Mouse (Mus musculus): ENCODE results near the gene Hnrnpul2. TPM values are rescaled to one million over a fixed set of nuclear protein-coding genes. Genes with fewer than 3 reads are reported as not detected.

The Hnrnpul2 gene
- polyA plus RNA-seq, 1 experiment from 2014 or later, result 6.4 TPM

GRCm38 (mm10) chr19:8839908-8840791, 20.3 kb downstream of the Hnrnpul2 start:
- H3K4me2 ChIP-seq, result peak overlapping the region; percentile 75
- H3K4me1 ChIP-seq (replicated peaks; ENCODE audit: control insufficient read depth, insufficient read depth, low read length), result peaks cover 33% of the 10 kb centered on the region
- no peaks in the 10 kb centered on the region for H3K9me3 ChIP-seq (ENCODE audit: control insufficient read depth, low read length)
- H3K9ac ChIP-seq (ENCODE audit: low read depth, low read length), result peak overlapping the region; percentile 74
- H3K27me3 ChIP-seq (replicated peaks; ENCODE audit: control insufficient read depth, insufficient read depth, low read length), result no peaks in the 10 kb centered on the region
- 24% methylated on average over 29 of the region's 29 CpGs for WGBS
- ATAC-seq (replicated peaks; ENCODE audit: low FRiP score) (peak; percentile 76), DNase-seq (ENCODE audit: low spot score) (peak; percentile 74)
- 0 out of 2 replicates have a peak overlapping the region, but pooled peaks have one; percentile 46 for H3K27ac ChIP-seq (ENCODE audit: low read depth, low read length)
- H3K4me3 ChIP-seq (ENCODE audit: low read depth, low read length), result peak overlapping the region; percentile 65
- H3K36me3 ChIP-seq (ENCODE audit: control insufficient read depth, insufficient read depth, low read length), result peaks cover 4% of the 10 kb centered on the region; the same call in 1 of the 2 replicates

GRCm38 (mm10) chr19:8841012-8841411, 21.2 kb downstream of the Hnrnpul2 start:
- 81% methylated on average over 7 of the region's 7 CpGs for WGBS
- Histone ChIP-seq H3K4me3 (ENCODE audit: low read depth, low read length) (peak overlapping the region; percentile 65), H3K9ac (ENCODE audit: low read depth, low read length) (peak overlapping the region; percentile 74), H3K27ac (ENCODE audit: low read depth, low read length) (no peak overlapping the region), H3K4me1 (replicated peaks; ENCODE audit: control insufficient read depth, insufficient read depth, low read length) (peaks cover 33% of the 10 kb centered on the region), H3K4me2 (peak overlapping the region; percentile 75), H3K36me3 (ENCODE audit: control insufficient read depth, insufficient read depth, low read length) (no peaks in the 10 kb centered on the region), H3K27me3 (replicated peaks; ENCODE audit: control insufficient read depth, insufficient read depth, low read length) (no peaks in the 10 kb centered on the region), H3K9me3 (ENCODE audit: control insufficient read depth, low read length) (no peaks in the 10 kb centered on the region)
- DNase-seq (ENCODE audit: low spot score) (no peak), ATAC-seq (replicated peaks; ENCODE audit: low FRiP score) (no peak)

DNA sequence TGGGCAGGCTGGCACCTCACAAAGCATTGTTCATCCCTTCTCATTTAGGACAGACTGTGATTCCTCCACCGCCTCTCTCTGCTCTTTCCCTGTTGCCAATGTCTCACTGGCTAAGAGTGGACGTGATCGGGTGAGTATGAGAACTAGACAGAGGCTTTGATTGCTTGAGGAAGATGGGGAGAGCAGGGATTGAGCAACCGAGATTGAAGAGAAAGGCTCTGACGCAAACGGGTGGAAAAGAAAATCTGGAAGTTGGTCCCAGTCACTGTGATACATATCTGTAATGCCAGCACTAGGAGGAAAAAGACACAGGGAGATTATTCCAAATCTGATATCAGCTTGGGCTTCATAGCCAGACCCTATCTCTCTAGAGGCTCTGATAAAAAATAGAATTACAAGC, 23.2 kb downstream of the Hnrnpul2 start:
- 76% methylated on average over 6 of the region's 6 CpGs for WGBS
- no peak overlapping the region for H3K27ac ChIP-seq (ENCODE audit: low read depth, low read length)
- ATAC-seq (replicated peaks; ENCODE audit: low FRiP score) (no peak), DNase-seq (ENCODE audit: low spot score) (no peak)
- no peaks in the 10 kb centered on the region for H3K27me3 ChIP-seq (replicated peaks; ENCODE audit: control insufficient read depth, insufficient read depth, low read length)
- H3K9ac ChIP-seq (ENCODE audit: low read depth, low read length), result no peak overlapping the region
- H3K4me2 ChIP-seq, result no peak overlapping the region
- peaks cover 6% of the 10 kb centered on the region; the same call in 1 of the 2 replicates for H3K36me3 ChIP-seq (ENCODE audit: control insufficient read depth, insufficient read depth, low read length)
- no peak overlapping the region for H3K4me3 ChIP-seq (ENCODE audit: low read depth, low read length)
- no peaks in the 10 kb centered on the region for H3K9me3 ChIP-seq (ENCODE audit: control insufficient read depth, low read length)
- H3K4me1 ChIP-seq (replicated peaks; ENCODE audit: control insufficient read depth, insufficient read depth, low read length), result peaks cover 30% of the 10 kb centered on the region

GRCm38 (mm10) chr19:8844371-8845129, 24.7 kb downstream of the Hnrnpul2 start:
- H3K36me3 ChIP-seq (ENCODE audit: control insufficient read depth, insufficient read depth, low read length), result peaks cover 8% of the 10 kb centered on the region; the same call in 1 of the 2 replicates

DNA sequence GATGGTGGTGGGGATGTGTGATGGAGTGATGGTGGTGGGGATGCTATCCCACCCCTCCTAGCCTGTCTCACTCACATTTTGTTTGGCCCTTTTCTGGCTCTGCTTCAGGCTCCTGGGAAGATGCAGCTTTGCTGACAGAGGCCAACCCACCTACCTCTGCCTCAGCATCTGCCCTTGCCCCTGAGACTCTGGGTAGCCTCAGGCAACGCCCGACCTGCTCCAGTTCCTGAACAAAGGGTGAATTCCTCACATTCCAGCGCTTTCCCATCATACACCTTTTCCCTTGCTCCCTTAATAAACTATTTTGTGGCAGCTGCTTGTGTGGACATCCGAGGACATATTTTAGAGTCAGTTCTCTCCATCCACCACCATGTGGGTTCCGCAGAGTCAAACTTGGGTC, 28.5 kb downstream of the Hnrnpul2 start:
- no peak overlapping the region for H3K4me3 ChIP-seq (ENCODE audit: low read depth, low read length)
- no peaks in the 10 kb centered on the region for H3K4me1 ChIP-seq (replicated peaks; ENCODE audit: control insufficient read depth, insufficient read depth, low read length)
- DNase-seq (ENCODE audit: low spot score) (no peak), ATAC-seq (replicated peaks; ENCODE audit: low FRiP score) (no peak)
- no peaks in the 10 kb centered on the region for H3K9me3 ChIP-seq (ENCODE audit: control insufficient read depth, low read length)
- no peak overlapping the region for H3K27ac ChIP-seq (ENCODE audit: low read depth, low read length)
- H3K4me2 ChIP-seq, result no peak overlapping the region
- H3K36me3 ChIP-seq (ENCODE audit: control insufficient read depth, insufficient read depth, low read length), result peaks cover 8% of the 10 kb centered on the region; the same call in 1 of the 2 replicates
- WGBS, result 80% methylated on average over 5 of the region's 5 CpGs
- no peak overlapping the region for H3K9ac ChIP-seq (ENCODE audit: low read depth, low read length)
- no peaks in the 10 kb centered on the region for H3K27me3 ChIP-seq (replicated peaks; ENCODE audit: control insufficient read depth, insufficient read depth, low read length)

More at GRCm38 (mm10) chr19:8844371-8845129, 24.7 kb downstream of the Hnrnpul2 start:
- no peak for ATAC-seq (replicated peaks; ENCODE audit: low FRiP score)
- no peak overlapping the region for H3K4me3 ChIP-seq (ENCODE audit: low read depth, low read length)
- peaks cover 14% of the 10 kb centered on the region for H3K4me1 ChIP-seq (replicated peaks; ENCODE audit: control insufficient read depth, insufficient read depth, low read length)
- 67% methylated on average over 5 of the region's 5 CpGs for WGBS
- peak; percentile 71 for DNase-seq (ENCODE audit: low spot score)
- H3K27me3 ChIP-seq (replicated peaks; ENCODE audit: control insufficient read depth, insufficient read depth, low read length), result no peaks in the 10 kb centered on the region
- H3K27ac ChIP-seq (ENCODE audit: low read depth, low read length), result no peak overlapping the region
- H3K9me3 ChIP-seq (ENCODE audit: control insufficient read depth, low read length), result no peaks in the 10 kb centered on the region
- no peak overlapping the region for H3K4me2 ChIP-seq
- H3K9ac ChIP-seq (ENCODE audit: low read depth, low read length), result no peak overlapping the region

DNA sequence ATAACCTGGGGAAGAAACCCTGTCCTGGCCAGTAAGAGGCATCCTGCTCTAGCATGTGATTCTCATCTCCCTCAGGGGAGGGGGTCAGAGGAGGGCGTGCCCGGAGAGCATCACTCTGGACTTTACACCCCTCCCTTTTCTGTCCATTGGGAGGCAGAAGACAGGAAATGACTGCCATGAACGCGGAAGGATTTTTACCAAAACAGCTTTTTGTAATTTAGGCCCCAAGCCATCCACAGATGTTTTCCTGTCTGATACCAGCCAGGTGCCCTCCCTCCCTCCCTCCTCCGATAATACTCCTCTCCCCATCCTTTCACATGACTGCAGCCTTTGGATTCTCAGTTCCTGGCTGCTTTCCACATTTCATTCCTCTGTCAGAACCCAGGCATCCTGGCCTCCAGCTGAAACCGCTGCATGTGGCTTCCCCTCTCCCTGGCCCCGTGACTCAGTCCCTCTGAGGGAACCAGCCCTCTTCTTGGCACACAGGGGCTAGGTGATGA, 30.6 kb downstream of the Hnrnpul2 start, which contains the start of gene Lrrn4cl:
Lrrn4cl (plus strand) TSS at position 367 of the 500 bp plus-strand sequence.
- 48% methylated on average over 7 of the region's 7 CpGs for WGBS
- Histone ChIP-seq H3K27ac (ENCODE audit: low read depth, low read length) (no peak within 1 kb of the TSS), H3K36me3 (ENCODE audit: control insufficient read depth, insufficient read depth, low read length) (peaks cover 8% of the 10 kb centered on the region; the same call in 1 of the 2 replicates), H3K27me3 (replicated peaks; ENCODE audit: control insufficient read depth, insufficient read depth, low read length) (no peaks in the 10 kb centered on the region), H3K4me1 (replicated peaks; ENCODE audit: control insufficient read depth, insufficient read depth, low read length) (no peaks in the 10 kb centered on the region), H3K9me3 (ENCODE audit: control insufficient read depth, low read length) (no peaks in the 10 kb centered on the region), H3K4me3 (ENCODE audit: low read depth, low read length) (no peak within 1 kb of the TSS), H3K9ac (ENCODE audit: low read depth, low read length) (no peak within 1 kb of the TSS), H3K4me2 (peak within 1 kb of the TSS; percentile 10; the same call in 1 of the 2 replicates)
- ATAC-seq (replicated peaks; ENCODE audit: low FRiP score), result 0 out of 2 replicates have a peak, but pooled peaks have one; percentile 26
- no peak for DNase-seq (ENCODE audit: low spot score)

DNA sequence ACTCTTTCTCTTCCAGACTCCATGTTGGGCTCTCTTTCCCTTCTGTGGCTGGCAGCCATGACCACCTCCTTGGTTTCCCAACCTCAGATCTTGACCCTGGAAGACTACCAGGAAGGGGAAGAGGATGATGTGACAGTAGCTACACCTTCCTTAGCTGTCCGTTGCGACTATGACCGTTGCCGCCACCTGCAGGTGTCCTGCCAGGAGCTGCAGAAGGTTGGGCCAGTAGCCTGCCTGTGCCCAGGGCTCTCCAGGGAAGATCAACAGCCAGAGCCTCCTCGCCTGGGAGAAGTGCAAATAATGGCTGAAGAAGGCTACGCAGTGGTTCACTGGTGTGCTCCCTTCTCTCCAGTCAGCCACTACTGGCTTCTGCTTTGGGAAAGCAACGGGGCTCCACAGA, 31.8 kb downstream of the Hnrnpul2 start:
- DNase-seq (ENCODE audit: low spot score) (no peak), ATAC-seq (replicated peaks; ENCODE audit: low FRiP score) (no peak)
- Histone ChIP-seq H3K9ac (ENCODE audit: low read depth, low read length) (no peak overlapping the region), H3K27ac (ENCODE audit: low read depth, low read length) (no peak overlapping the region), H3K9me3 (ENCODE audit: control insufficient read depth, low read length) (no peaks in the 10 kb centered on the region), H3K36me3 (ENCODE audit: control insufficient read depth, insufficient read depth, low read length) (peaks cover 8% of the 10 kb centered on the region; the same call in 1 of the 2 replicates), H3K4me3 (ENCODE audit: low read depth, low read length) (no peak overlapping the region), H3K4me2 (peak overlapping the region; percentile 10; the same call in 1 of the 2 replicates), H3K4me1 (replicated peaks; ENCODE audit: control insufficient read depth, insufficient read depth, low read length) (no peaks in the 10 kb centered on the region), H3K27me3 (replicated peaks; ENCODE audit: control insufficient read depth, insufficient read depth, low read length) (no peaks in the 10 kb centered on the region)
- 44% methylated on average over 7 of the region's 7 CpGs for WGBS

DNA sequence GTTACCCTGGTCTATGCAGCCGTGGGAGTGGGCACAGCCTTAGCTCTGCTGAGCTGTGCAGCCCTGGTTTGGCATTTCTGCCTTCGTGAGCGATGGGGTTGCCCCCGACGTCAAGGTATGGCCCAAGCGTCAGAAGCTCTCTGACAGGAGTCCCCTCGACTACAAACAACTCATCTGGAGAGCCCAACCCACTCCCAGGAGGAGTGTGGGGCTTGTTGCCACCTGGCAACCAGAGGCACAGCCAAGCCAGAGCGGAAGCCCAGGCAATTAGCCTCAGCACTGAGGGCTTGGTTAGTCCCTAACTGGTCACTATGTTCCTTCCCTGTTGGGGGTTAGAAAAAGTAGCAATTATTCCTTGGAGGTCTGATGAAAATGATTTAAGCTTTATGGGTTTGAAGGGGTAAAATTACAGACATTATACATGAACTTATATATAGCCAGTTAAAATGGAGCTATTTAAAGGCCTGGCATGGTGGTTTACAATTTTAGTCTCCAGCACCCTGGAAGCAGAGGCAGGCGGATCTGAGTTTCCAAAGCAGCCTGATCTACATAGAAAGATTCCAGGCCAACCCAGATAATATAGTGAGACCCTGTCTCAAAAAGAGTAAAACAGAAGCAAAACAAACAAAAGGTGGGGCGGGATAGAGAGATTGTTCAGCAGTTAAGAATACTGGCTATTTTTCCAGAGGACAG, 32.6 kb downstream of the Hnrnpul2 start:
- WGBS, result 52% methylated on average over 10 of the region's 10 CpGs
- no peak overlapping the region for H3K27ac ChIP-seq (ENCODE audit: low read depth, low read length)

More for the DNA sequence above, 32.6 kb downstream of the Hnrnpul2 start:
- Histone ChIP-seq H3K36me3 (ENCODE audit: control insufficient read depth, insufficient read depth, low read length) (peaks cover 3% of the 10 kb centered on the region; the same call in 1 of the 2 replicates), H3K27me3 (replicated peaks; ENCODE audit: control insufficient read depth, insufficient read depth, low read length) (no peaks in the 10 kb centered on the region), H3K9ac (ENCODE audit: low read depth, low read length) (no peak overlapping the region), H3K4me1 (replicated peaks; ENCODE audit: control insufficient read depth, insufficient read depth, low read length) (no peaks in the 10 kb centered on the region), H3K9me3 (ENCODE audit: control insufficient read depth, low read length) (no peaks in the 10 kb centered on the region), H3K4me2 (no peak overlapping the region), H3K4me3 (ENCODE audit: low read depth, low read length) (no peak overlapping the region)
- ATAC-seq (replicated peaks; ENCODE audit: low FRiP score) (no peak), DNase-seq (ENCODE audit: low spot score) (no peak)

Data from liver, embryonic 11.5 days (tissue).